Mouse (Mus musculus): Measurements from ENCODE around the gene Naip1. TPM values are rescaled to one million over a fixed set of nuclear protein-coding genes. Genes with fewer than 3 reads are reported as not detected.
"Not testable (repeated sequence)": the region's sequence is repeated elsewhere in the genome, so short reads cannot be mapped to it uniquely, and the experiment has no call there.

Gene Naip1
- 0.04 and 0.07 TPM in 2 replicates for polyA plus RNA-seq (2012; rRNA removed)

DNA sequence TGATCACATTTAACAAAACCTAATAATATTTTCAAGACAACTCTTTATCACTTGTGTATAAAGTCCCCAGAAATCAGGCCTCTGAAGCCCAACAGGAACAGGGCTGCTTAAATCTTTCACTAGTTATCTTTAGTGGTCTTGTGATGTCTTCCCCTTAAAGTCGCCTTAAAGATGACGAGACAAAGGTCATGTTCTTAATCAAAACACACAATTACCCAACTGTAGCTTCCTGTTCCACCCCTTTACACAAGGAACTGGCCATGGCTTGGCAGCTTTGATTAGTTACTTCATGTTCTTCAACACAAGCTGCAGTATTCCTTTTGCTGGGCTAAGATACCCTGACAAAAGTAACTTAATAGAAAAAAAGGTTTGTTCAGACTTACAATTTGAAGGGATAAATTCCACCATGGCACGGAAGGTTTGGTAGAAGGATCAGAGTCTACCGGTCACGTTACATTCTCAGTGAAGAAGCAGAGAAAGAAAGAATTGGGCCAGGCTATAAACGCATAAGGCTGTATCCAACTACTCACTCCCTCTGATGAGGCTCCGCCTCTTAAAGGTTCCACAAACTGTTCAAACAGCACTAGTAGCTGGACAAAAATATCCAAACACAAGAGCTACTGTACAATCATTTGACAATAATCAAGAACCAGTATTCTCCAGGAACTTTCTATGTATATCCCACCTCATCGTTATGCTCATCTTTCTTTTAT lies at the start of gene Naip1:
Naip1 (minus strand) TSS at position 455 of the 713 bp plus-strand sequence.
- not testable (repeated sequence) for DNase-seq (ENCODE audit: low spot score)

GRCm38 (mm10) chr13:100499625-100500024 lies 47.0 kb upstream of the Naip1 start:
- DNase-seq (ENCODE audit: low spot score), result not testable (repeated sequence)

GRCm38 (mm10) chr13:100495337-100495736 lies 42.7 kb upstream of the Naip1 start:
- no peak for DNase-seq (ENCODE audit: low spot score)

DNA sequence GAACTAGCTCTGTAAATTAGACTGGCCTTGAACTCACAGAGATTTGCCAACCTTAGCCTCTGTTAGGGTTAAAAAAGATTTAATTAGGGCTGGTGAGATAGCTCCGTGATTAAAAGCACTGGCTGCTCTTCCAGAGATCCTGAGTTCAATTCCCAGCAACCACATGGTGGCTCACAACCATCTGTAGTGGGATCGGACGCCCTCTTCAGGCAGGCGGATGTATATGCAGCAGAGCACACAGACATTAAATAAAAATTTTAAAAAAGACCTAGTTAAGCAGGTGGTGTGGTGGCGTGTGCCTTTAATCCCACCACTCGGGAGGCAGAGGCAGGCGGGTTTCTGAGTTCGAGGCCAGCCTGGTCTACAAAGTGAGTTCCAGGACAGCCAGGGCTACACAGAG lies 41.7 kb upstream of the Naip1 start:
- DNase-seq (ENCODE audit: low spot score), result not testable (repeated sequence)

GRCm38 (mm10) chr13:100493313-100493712 lies 40.6 kb upstream of the Naip1 start:
- no peak for DNase-seq (ENCODE audit: low spot score)

DNA sequence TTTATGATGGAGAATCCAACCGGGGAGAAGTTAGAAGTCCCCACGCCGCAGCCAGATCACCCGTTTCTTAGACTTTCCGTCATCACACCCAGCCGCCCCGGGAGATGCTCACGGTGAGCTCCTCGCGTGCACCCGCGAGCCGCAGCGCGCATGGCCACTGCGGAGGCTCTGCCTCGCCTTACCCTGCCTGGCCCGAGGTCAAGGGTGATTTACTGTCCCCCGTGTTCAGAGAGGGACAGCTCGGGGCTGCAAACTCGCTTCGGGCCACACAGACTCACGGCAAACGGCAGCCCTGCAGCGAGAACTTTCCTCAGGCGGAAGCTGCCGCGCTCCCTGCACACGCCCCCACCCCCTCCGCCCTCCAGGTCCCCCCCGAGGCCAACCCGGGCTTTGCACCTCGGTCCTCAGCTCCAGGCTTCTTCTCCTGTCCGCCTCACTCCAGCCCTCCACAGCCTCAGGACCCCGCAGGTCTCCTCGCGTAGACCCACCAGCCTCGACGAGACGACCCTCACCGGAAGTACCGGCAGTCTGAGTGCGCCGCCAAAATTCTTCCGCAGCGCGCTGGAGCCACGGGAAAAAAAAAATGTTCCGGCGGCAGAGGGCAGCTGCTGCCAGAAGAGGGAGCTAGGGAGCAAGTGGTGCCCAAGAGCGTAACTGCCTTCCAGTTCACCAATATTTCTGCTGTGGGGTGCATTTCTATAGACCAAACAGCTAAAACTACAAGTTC lies 39.6 kb upstream of the Naip1 start, which contains the start of gene Gtf2h2:
Gtf2h2 (minus strand) TSS at position 519 of the 727 bp plus-strand sequence.
- peak; percentile 87 for DNase-seq (ENCODE audit: low spot score)

DNA sequence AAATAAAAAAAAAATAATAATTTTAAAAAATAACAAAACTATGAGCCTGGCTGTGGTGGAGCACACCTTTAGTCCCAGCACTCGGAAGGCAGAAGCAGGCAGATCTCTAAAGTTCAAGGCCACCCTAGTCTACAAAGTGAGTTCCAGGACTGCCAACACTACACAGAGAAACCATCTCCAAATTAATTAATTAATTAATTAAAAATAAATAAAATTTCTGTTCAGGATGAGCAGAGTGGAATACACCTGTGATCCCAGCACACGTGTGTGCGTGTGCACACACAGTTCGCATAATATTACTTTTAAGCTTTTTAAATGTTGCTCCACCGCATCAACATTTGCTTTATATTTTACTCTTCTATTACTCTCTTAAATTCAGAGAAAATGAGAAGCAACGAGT lies 39.0 kb upstream of the Naip1 start:
- no peak for DNase-seq (ENCODE audit: low spot score)

DNA sequence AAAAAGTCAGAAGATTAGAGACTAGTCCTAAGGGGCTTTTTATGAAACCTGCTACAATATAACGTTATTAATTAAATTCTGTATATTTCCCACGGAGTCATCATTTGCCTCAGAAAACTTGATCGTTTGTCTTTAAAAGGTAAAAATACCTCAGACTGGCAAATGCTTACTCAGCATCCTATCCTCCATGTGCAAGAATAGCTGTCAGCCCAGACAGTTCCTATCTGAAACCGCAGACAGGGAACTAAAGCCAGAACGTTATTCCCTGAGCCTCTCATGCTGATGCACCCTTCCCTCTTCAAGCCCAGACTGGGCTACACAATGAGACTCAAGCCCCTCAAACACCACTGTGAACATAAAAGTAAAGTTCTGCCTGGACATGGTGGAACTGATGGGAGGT lies 37.8 kb upstream of the Naip1 start:
- DNase-seq (ENCODE audit: low spot score), result no peak

DNA sequence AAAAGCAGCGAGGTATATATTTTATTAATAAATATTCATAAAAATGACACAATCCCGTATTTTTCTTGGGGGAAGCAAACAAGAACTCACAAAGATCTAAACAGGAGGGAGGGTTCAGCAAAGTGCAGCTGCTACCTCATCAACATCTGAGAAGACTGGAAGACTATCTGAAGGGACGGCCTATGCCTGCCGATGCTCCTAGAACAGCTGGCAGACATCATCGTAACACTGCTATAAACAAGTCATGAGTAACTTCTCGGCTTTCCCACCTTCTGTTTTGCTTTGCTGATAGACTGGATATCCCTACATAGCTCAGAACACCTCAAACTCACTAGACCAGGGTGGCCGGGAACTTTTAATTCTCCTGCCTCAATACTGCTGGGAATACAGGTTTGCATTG lies 30.9 kb upstream of the Naip1 start:
- DNase-seq (ENCODE audit: low spot score), result no peak

- no peak for DNase-seq (ENCODE audit: low spot score)
These were observed 11.0 kb upstream of the Naip1 start for GRCm38 (mm10) chr13:100463527-100464222.

GRCm38 (mm10) chr13:100461336-100461735 lies 8.7 kb upstream of the Naip1 start:
- no peak for DNase-seq (ENCODE audit: low spot score)

DNA sequence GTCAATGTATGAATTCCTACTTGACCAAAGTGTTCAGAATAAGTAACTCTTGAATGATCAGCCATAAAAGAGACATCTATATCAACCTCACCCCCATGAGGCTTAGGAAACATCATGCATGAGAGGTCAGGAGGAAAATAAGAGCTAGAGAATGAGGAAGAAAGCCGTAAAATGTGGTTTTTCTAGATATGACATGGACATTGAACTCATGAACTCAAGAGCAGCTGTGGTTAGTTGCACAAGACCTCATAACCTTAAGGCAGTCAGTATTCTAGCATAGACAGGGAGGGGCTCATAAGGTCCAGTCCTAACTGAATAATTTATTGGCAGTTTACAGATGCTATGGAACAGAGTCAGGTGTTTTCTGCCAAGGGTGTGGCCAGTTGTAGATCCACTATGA lies 3.2 kb downstream of the Naip1 start:
- DNase-seq (ENCODE audit: low spot score), result no peak

DNA sequence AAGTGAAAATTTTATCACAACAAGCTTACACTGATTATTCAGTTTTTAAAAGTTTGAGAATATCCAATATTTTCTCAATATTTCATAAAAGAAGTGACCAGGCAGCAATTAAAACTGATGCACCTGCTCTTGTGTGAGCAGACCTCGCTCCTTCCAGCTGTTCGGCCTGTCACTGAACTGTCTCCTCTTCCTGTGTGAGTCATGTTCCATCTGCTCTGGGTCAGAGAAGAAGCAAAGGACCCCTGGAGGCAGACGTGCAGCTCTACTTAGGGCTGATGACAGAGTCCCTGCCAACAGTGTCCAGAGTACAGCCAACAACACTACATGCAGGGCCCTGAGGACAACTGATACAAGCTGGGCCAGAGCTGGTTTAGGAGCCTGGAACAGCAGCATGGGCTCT lies 12.6 kb downstream of the Naip1 start:
- no peak for DNase-seq (ENCODE audit: low spot score)

DNA sequence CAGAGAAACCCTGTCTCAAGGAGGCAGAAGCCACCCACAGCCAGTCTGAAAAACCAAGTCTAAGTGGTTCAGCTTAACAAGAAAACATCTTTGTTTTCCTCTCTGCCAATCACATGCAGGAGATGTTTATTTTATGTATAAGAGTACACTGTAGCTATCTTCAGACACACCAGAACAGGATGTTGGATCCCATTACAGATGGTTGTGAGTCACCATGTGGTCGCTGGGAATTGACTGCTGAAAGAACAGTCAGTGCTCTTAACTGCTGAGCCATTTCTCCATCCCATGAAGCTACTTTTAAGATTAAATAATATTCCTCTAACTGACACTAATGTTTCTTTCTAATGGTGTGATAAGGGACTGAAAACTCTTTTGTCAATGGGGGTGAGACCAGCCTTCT lies 14.0 kb downstream of the Naip1 start:
- no peak for DNase-seq (ENCODE audit: low spot score)

GRCm38 (mm10) chr13:100437322-100437825 lies 15.3 kb downstream of the Naip1 start:
- DNase-seq (ENCODE audit: low spot score), result no peak

GRCm38 (mm10) chr13:100436556-100437163 lies 16.0 kb downstream of the Naip1 start:
- not testable (repeated sequence) for DNase-seq (ENCODE audit: low spot score)

- DNase-seq (ENCODE audit: low spot score), result not testable (repeated sequence)
These were observed 32.7 kb downstream of the Naip1 start for GRCm38 (mm10) chr13:100419958-100420357.

GRCm38 (mm10) chr13:100414428-100414827 lies 38.2 kb downstream of the Naip1 start:
- DNase-seq (ENCODE audit: low spot score), result no peak

DNA sequence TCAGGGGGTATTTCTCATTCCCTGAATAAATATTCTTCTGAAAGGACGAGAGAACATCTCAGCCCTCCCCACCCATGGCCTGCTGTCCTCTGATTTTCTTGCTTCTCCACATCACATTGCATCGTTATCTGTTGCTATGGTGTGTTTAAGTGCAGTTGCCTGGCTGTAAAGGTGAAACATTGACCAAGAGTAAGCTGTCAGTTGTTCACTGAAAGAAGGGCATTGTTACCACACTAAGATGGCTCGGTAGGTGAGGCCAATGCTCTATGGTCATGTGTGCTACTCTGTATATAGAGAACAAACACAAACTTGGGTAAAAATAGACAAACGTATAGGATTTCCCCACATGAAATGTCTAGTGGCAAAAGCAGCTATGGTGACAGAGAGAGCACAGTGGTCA lies 42.8 kb downstream of the Naip1 start:
- no peak for DNase-seq (ENCODE audit: low spot score)

DNA sequence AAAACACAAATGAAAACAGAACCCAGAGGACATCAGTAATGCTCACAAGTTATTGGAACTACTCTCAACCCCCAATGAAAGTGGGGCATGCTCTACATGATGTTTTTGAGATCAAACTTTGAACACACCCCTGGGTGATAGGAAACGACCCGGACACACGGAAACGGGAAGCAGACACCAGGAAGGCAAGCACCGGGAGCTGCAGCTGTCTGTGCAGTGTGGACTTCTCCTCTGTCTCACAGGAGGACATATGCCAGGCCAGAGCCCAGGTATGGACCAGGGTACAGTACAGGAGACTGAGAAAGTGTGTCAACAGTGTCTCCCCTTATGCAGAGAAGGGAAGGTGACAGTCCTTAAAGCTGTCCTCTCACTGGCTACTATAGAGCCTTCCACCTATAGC lies 43.5 kb downstream of the Naip1 start:
- DNase-seq (ENCODE audit: low spot score), result no peak

GRCm38 (mm10) chr13:100408242-100408641 lies 44.4 kb downstream of the Naip1 start:
- DNase-seq (ENCODE audit: low spot score), result no peak

Data from urinary bladder, adult 2 months (tissue).